Mouse (Mus musculus) cerebellum, postnatal 14 days (tissue): ENCODE data around the gene Gm3543.
"Not testable (repeated sequence)": the region's sequence is repeated elsewhere in the genome, so short reads cannot be mapped to it uniquely, and the experiment has no call there.

Experiments
- DNase-seq, 2 experiments: peaks; one replicate each; pipeline ENCODE4 v3.0.0; 2021; ENCODE audit warnings: mixed read lengths in 2 of 2

Gm3543 gene

DNA sequence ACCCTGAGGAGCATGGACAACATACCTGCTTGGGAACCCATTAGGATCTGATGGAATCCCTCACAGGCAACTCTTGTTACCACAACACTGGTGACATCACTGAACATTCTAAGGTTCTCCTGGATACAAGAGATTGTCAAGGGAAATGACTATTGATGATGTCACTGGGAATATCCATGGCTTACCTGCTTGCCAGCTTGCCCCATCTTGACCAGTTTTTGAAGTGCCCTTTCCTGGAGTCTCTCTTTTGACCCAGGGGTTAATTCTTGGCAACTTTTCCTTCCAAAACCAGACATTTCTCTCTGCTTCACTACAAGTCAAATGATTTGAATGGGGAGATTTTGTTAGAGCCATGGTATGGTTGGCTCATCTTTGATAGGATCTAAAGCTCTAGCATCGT, at the start of gene Gm3543:
Gene Gm3543, minus strand, starts transcription at position 101 of the 400 bp plus-strand sequence.
- DNase-seq = not testable (repeated sequence)

DNA sequence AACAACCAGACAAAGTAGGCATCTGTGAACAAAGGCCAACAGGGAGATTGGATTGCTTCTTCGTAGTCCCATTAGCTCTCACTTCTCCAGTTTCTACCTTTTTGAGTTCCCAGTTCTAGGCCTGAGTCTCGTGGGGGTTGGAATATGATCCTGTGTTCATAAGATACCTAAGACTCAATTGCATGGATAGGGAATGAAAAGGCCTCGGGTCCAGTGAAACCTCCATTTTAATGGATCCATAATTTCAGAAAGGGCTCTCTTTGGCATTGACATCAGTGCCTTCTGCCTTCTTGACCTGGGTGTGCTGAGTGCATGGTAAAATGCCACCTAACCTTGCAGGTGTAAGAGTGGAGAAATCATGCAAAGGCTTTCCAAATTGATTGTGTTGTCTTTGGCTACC, 14.5 kb downstream of the Gm3543 start:
- not testable (repeated sequence) for DNase-seq

DNA sequence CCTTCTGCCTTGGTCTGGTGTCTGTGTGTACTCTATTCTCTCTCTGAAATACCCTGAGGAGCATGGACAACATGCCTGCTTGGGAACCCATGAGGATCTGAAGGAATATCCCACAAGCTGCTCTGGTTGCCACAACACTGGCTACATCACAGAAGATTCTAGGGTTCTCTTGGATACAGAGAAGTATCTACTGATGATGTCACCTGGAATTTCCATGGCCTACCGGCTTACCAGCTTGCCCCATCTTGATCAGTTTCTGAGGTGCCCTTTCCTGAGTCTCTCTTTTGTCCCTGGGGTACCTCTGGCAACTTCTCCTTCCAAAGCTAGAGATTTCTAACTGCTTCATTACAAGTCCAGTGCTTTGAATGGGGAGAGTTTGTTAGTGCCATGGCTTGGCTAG, 15.3 kb downstream of the Gm3543 start, which contains the start of gene Gm6401:
Gene Gm6401, minus strand, starts transcription at position 101 of the 400 bp plus-strand sequence.
- DNase-seq = not testable (repeated sequence)

DNA sequence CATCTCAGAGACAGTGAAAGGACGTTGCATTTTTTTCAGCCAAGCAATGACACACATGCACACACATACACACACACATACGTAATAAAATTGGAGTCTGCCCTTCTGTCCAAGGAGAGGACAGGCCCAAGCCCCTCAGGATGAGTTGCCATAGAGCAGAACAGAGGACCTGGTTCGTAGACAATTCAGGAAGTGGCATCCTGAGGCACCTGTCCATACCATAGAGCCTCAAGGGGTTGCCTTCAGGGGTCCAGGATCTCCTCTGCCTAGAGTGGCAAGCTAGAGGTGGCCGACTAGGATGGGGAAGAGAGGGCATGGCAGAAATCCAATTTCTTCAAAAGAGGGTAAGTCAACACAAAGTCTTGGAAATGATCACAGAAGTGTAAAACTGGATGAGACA, 19.0 kb downstream of the Gm3543 start:
- DNase-seq = not testable (repeated sequence)

DNA sequence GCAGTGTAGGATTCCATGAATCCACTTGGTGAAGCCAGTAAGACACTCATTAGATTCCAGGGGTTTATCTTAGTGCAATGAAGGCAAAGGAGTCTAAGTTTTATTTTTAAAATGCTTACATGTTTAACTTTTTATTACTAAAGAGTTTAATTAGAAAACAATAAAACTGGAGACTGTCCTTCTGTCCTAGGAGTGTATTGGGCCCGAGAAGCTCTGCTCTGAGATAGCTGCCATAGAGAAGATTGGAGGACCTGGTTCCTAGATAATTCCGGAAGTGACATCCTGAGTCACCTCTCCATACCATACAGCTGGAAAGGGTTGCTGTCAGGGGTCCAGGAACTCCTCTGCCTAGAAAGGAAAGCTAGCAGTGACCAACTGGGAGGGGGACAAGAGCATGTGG, 39.4 kb downstream of the Gm3543 start, which contains the start of gene 1700024B05Rik:
Gene 1700024B05Rik, plus strand, starts transcription at position 301 of the 400 bp plus-strand sequence.
- not testable (repeated sequence) for DNase-seq
